Mouse (Mus musculus): ENCODE data around the gene Ppm1d. TPM values are rescaled to one million over a fixed set of nuclear protein-coding genes. Genes with fewer than 3 reads are reported as not detected.

Gene Ppm1d
- polyA plus RNA-seq (2012; rRNA removed): 5.8 and 6.3 TPM in 2 replicates

- peak within 1 kb of the TSS; percentile 89 for H3K4me3 ChIP-seq (ENCODE audit: insufficient read depth, low read depth, low read length)
- H3K4me1 ChIP-seq (ENCODE audit: control insufficient read depth, insufficient read depth, low read length): peaks cover 11% of the 10 kb centered on the region
- H3K36me3 ChIP-seq (ENCODE audit: control insufficient read depth, insufficient read depth, low read length): no peaks in the 10 kb centered on the region
- H3K27ac ChIP-seq (ENCODE audit: insufficient read depth, low read depth, low read length): peak within 1 kb of the TSS; percentile 94
- no peaks in the 10 kb centered on the region for H3K27me3 ChIP-seq (replicated peaks; ENCODE audit: control insufficient read depth, insufficient read depth, low read length)
- under 1% methylated on average over 78 of the region's 78 CpGs for WGBS
- TF ChIP-seq CTCF (conservative IDR thresholded peaks at IDR 0.05; ENCODE audit: insufficient read depth, insufficient read length, low read depth, low read length) (no peak), POLR2A (IDR thresholded peaks at IDR 0.05; ENCODE audit: low read depth, low read length) (peak; percentile 64)
- peak; percentile 99 for DNase-seq
Measured at GRCm38 (mm10) chr11:85310713-85311574, at the start of gene Ppm1d. TSS of gene Ppm1d (plus strand) at chr11:85311244.

- H3K27ac ChIP-seq (ENCODE audit: insufficient read depth, low read depth, low read length): peak overlapping the region; percentile 42; the same call in 1 of the 2 replicates
- TF ChIP-seq POLR2A (IDR thresholded peaks at IDR 0.05; ENCODE audit: low read depth, low read length) (no peak), CTCF (conservative IDR thresholded peaks at IDR 0.05; ENCODE audit: insufficient read depth, insufficient read length, low read depth, low read length) (no peak)
- peak; percentile 42 for DNase-seq
Measured at GRCm38 (mm10) chr11:85264635-85265034, 46.4 kb upstream of the Ppm1d start.

GRCm38 (mm10) chr11:85267393-85267792, 43.7 kb upstream of the Ppm1d start:
- no peaks in the 10 kb centered on the region for H3K27me3 ChIP-seq (replicated peaks; ENCODE audit: control insufficient read depth, insufficient read depth, low read length)
- no peak for DNase-seq
- H3K36me3 ChIP-seq (ENCODE audit: control insufficient read depth, insufficient read depth, low read length): no peaks in the 10 kb centered on the region
- H3K4me3 ChIP-seq (ENCODE audit: insufficient read depth, low read depth, low read length): no peak overlapping the region
- no peak overlapping the region for H3K27ac ChIP-seq (ENCODE audit: insufficient read depth, low read depth, low read length)
- TF ChIP-seq CTCF (conservative IDR thresholded peaks at IDR 0.05; ENCODE audit: insufficient read depth, insufficient read length, low read depth, low read length): no peak
- TF ChIP-seq POLR2A (IDR thresholded peaks at IDR 0.05; ENCODE audit: low read depth, low read length): no peak
- 98% methylated on average over 1 of the region's 1 CpGs for WGBS
- H3K4me1 ChIP-seq (ENCODE audit: control insufficient read depth, insufficient read depth, low read length): peaks cover 5% of the 10 kb centered on the region; the same call in 1 of the 2 replicates

More at GRCm38 (mm10) chr11:85264635-85265034, 46.4 kb upstream of the Ppm1d start:
- H3K27me3 ChIP-seq (replicated peaks; ENCODE audit: control insufficient read depth, insufficient read depth, low read length): no peaks in the 10 kb centered on the region
- peaks cover 5% of the 10 kb centered on the region; the same call in 1 of the 2 replicates for H3K4me1 ChIP-seq (ENCODE audit: control insufficient read depth, insufficient read depth, low read length)
- no peak overlapping the region for H3K4me3 ChIP-seq (ENCODE audit: insufficient read depth, low read depth, low read length)
- H3K36me3 ChIP-seq (ENCODE audit: control insufficient read depth, insufficient read depth, low read length): no peaks in the 10 kb centered on the region
- 23% methylated on average over 5 of the region's 5 CpGs for WGBS

DNA sequence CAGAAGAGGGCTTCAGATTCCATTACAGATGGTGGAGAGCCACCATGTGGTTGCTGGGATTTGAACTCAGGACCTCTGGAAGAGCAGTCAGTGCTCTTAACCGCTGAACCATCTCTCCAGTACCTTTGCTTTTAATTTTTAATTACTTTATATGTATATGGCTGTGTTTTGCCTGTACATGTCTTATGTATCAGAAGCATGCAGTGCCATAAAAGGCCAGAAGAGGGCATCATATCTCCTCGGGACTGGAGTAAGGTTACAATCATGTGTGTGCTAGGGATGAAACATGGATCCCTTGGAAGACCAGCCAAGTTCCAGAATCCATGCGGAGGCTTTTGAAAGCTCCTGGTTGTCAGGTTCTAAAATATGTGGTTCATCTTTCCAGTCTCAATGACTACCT, 40.4 kb upstream of the Ppm1d start:
- 58% methylated on average over 3 of the region's 3 CpGs for WGBS
- Histone ChIP-seq H3K4me3 (ENCODE audit: insufficient read depth, low read depth, low read length) (no peak overlapping the region), H3K27ac (ENCODE audit: insufficient read depth, low read depth, low read length) (no peak overlapping the region), H3K36me3 (ENCODE audit: control insufficient read depth, insufficient read depth, low read length) (no peaks in the 10 kb centered on the region), H3K27me3 (replicated peaks; ENCODE audit: control insufficient read depth, insufficient read depth, low read length) (no peaks in the 10 kb centered on the region), H3K4me1 (ENCODE audit: control insufficient read depth, insufficient read depth, low read length) (no peaks in the 10 kb centered on the region; the same call in 1 of the 2 replicates)
- peak; percentile 73 for DNase-seq
- TF ChIP-seq POLR2A (IDR thresholded peaks at IDR 0.05; ENCODE audit: low read depth, low read length) (no peak), CTCF (conservative IDR thresholded peaks at IDR 0.05; ENCODE audit: insufficient read depth, insufficient read length, low read depth, low read length) (0 out of 2 replicates have a peak, but pooled peaks have one; percentile 31)

DNA sequence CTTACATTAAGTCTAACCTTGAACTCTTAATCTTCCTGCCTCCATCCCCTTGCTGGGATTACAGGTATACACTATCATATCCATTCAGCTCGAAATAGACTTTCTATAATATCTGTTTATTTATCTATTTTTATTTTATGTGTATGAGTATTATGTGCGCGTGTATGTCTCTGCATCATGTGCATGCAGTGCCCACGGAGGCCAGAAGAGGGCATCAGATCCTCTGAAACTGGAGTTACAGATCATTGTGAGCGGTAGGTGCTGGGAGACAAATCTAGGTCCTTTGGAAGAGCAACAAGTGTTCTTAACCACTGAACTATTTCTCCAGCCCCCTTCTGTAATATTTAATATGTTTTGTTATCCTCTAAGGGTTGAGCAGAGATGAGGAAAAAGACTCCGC, 37.7 kb upstream of the Ppm1d start:
- Histone ChIP-seq H3K36me3 (ENCODE audit: control insufficient read depth, insufficient read depth, low read length) (no peaks in the 10 kb centered on the region), H3K4me3 (ENCODE audit: insufficient read depth, low read depth, low read length) (no peak overlapping the region), H3K27me3 (replicated peaks; ENCODE audit: control insufficient read depth, insufficient read depth, low read length) (no peaks in the 10 kb centered on the region), H3K27ac (ENCODE audit: insufficient read depth, low read depth, low read length) (no peak overlapping the region), H3K4me1 (ENCODE audit: control insufficient read depth, insufficient read depth, low read length) (no peaks in the 10 kb centered on the region; the same call in 1 of the 2 replicates)
- TF ChIP-seq CTCF (conservative IDR thresholded peaks at IDR 0.05; ENCODE audit: insufficient read depth, insufficient read length, low read depth, low read length) (peak; percentile 38; the same call in 1 of the 2 replicates), POLR2A (IDR thresholded peaks at IDR 0.05; ENCODE audit: low read depth, low read length) (no peak)
- 78% methylated on average over 6 of the region's 6 CpGs for WGBS
- DNase-seq: no peak

DNA sequence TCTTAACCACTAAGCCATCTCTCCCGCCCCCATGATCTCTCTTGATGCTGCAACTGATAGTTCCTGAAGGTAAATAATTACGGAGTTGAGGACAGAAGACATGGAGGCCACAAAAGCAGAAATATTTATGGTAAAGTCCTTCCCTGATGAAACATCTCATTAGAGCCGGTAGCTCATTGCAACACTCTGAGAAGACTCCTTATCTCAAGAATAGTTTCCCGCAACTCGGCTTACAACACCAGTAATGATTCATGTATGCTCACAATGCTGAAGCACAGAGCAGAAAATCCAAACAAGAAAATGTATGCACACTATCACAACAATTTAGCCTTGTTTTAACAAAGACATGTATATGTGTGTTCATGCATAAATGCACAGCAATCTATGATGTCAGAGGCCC, 35.9 kb upstream of the Ppm1d start:
- 83% methylated on average over 5 of the region's 5 CpGs for WGBS
- no peak for TF ChIP-seq CTCF (conservative IDR thresholded peaks at IDR 0.05; ENCODE audit: insufficient read depth, insufficient read length, low read depth, low read length)
- TF ChIP-seq POLR2A (IDR thresholded peaks at IDR 0.05; ENCODE audit: low read depth, low read length): no peak
- Histone ChIP-seq H3K36me3 (ENCODE audit: control insufficient read depth, insufficient read depth, low read length) (no peaks in the 10 kb centered on the region), H3K27ac (ENCODE audit: insufficient read depth, low read depth, low read length) (no peak overlapping the region), H3K4me3 (ENCODE audit: insufficient read depth, low read depth, low read length) (no peak overlapping the region), H3K4me1 (ENCODE audit: control insufficient read depth, insufficient read depth, low read length) (no peaks in the 10 kb centered on the region; the same call in 1 of the 2 replicates), H3K27me3 (replicated peaks; ENCODE audit: control insufficient read depth, insufficient read depth, low read length) (no peaks in the 10 kb centered on the region)
- no peak for DNase-seq

DNA sequence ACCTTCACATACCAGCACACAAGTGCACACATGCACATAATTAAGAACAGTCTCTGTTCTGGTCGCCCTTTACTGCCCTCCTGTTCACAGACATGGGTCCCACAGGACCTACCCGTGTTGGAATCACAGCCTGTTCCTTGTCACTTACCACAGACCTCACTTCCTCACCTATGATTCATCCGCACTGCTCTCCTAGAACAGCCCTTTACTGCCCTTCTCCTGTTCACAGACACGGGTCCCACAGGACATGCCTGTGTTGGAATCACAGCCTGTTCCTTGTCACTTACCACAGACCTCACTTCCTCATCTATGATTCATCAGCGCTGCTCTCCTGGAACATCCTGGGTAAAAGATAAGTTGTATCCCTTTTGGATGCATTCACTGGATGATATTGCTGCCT, 33.4 kb upstream of the Ppm1d start:
- WGBS: 64% methylated on average over 5 of the region's 5 CpGs
- Histone ChIP-seq H3K27me3 (replicated peaks; ENCODE audit: control insufficient read depth, insufficient read depth, low read length) (no peaks in the 10 kb centered on the region), H3K36me3 (ENCODE audit: control insufficient read depth, insufficient read depth, low read length) (no peaks in the 10 kb centered on the region), H3K4me3 (ENCODE audit: insufficient read depth, low read depth, low read length) (no peak overlapping the region), H3K4me1 (ENCODE audit: control insufficient read depth, insufficient read depth, low read length) (no peaks in the 10 kb centered on the region), H3K27ac (ENCODE audit: insufficient read depth, low read depth, low read length) (no peak overlapping the region)
- no peak for TF ChIP-seq POLR2A (IDR thresholded peaks at IDR 0.05; ENCODE audit: low read depth, low read length)
- TF ChIP-seq CTCF (conservative IDR thresholded peaks at IDR 0.05; ENCODE audit: insufficient read depth, insufficient read length, low read depth, low read length): no peak
- DNase-seq: no peak

All from kidney, adult 2 months (tissue).